Mouse (Mus musculus) bone marrow macrophage, adult 2 months (primary cell): ENCODE measurements around the gene Slc39a1. TPM values are rescaled to one million over a fixed set of nuclear protein-coding genes. Genes with fewer than 3 reads are reported as not detected.

Experiments
- H3K27ac ChIP-seq: 2 replicates; pipeline ENCODE4 v1.5.1; 2012; ENCODE audit warnings: low read depth, low read length; ENCODE audit not compliant: insufficient read depth
- H3K4me1 ChIP-seq: 2 replicates; pipeline ENCODE4 v1.6.1; 2012; ENCODE audit warnings: low read length; ENCODE audit not compliant: control insufficient read depth, insufficient read depth
- H3K4me3 ChIP-seq: 2 replicates; pipeline ENCODE4 v1.5.1; 2012; ENCODE audit warnings: mild to moderate bottlenecking, low read length, moderate library complexity; ENCODE audit not compliant: insufficient read depth
- CTCF ChIP-seq: IDR thresholded peaks from 2 replicates; pipeline ENCODE4 v1.5.1; 2012; ENCODE audit warnings: low read depth, mild to moderate bottlenecking, low read length, moderate library complexity
- POLR2A ChIP-seq: IDR thresholded peaks from 2 replicates; pipeline ENCODE4 v1.6.1; 2012; ENCODE audit warnings: mild to moderate bottlenecking, low read depth, low read length, borderline replicate concordance
- polyA plus RNA-seq: library from polyadenylated mRNA; stranded (reverse); fragments of >200 nt; gene quantifications from 2 replicates; pipeline ENCODE4 v1.2.4, GENCODE M21; 2012; ENCODE audit not compliant: missing spikeins, insufficient read depth, insufficient read length

The Slc39a1 gene
- polyA plus RNA-seq, 1 experiment, result 155 TPM

DNA sequence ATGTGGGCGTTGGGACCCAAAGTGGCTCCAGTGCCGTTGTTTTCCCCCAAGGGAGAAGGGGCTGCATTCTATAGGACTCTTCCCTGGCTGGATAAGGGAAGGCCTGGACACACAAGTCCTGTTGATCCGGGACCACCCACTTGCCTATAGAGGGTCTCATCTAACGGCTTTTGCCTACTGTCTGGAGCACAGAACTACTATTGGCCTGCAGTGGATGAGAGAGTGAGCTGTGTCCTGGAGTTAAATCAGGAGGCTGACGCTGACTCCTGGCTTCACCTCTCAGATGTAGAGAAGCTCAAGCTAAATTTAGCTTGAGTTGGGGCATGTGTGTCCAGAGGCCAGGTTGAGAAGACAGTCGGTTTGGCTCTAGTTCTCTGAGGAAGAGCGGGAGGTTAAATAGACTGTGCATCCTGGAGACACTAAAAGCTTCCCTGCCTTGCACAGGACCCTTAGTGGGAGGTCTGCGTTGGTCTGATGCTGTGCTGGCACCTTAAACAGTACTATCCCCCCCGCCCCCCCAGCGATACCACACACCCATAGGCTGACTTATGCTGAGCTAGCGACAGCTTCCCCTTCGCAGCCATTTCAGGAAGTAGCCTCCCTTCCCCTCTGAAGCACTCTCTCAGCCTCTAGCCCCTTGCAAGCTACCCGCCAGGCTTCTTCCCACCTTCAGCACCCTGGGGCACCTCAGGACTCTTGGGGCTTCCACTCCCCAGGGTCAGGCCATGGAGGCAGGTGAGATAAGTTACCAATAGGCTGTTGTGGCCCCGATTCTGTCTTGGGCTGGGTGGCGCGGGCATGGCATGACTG, 18.2 kb downstream of the Slc39a1 start:
- TF ChIP-seq POLR2A, result peak; percentile 77; the same call in 1 of the 2 replicates
- no peak for TF ChIP-seq CTCF
- peak overlapping the region; percentile 86 for H3K4me3 ChIP-seq
- peaks cover 20% of the 10 kb centered on the region for H3K4me1 ChIP-seq

DNA sequence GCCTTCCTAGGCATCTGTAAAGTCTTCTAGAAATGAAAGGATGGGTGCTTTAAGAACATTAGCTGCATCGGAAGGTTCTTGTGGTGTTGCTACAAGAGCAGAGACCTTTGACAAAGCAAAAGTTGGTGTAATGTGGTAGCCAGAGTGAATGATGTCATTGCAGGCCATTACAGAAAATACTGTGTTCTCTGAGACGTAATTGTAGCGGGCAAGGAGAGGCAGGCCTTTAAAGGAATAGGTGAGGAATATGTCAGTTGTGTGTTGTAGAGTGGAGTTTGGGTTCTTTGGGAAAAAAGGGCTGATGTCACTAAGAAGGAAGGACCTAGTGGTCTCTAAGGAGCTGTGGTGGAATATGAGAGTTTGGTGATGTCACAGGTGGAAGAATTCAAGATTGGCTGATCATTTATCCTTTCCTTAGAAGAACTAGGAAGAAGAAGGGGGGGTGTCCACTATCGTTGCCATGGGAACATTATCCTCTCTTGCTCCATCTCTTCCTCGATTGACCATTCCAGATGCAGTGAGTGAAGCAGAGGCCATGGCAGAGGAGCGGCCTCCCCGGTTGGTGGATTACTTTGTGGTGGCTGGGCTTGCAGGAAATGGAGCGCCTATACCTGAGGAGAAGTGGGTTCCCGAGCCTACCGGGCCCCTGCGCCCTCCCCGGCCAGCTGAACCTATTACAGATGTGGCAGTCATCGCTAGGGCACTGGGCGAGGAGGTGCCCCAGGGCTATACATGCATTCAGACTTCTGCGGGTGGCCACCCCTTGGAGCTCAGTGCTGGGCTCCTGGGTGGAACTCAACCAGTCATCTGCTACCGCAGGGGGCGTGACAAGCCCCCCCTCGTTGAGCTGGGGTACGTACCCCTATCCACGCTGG, 19.2 kb downstream of the Slc39a1 start:
- TF ChIP-seq CTCF (no peak), POLR2A (no peak)
- Histone ChIP-seq H3K27ac (peak overlapping the region; percentile 92), H3K4me3 (peak overlapping the region; percentile 86), H3K4me1 (peaks cover 20% of the 10 kb centered on the region)

More for the DNA sequence above, 18.2 kb downstream of the Slc39a1 start:
- H3K27ac ChIP-seq, result peak overlapping the region; percentile 100

GRCm38 (mm10) chr3:90268190-90268589, 20.2 kb downstream of the Slc39a1 start:
- H3K4me3 ChIP-seq, result no peak overlapping the region
- H3K4me1 ChIP-seq, result peaks cover 20% of the 10 kb centered on the region

GRCm38 (mm10) chr3:90268971-90269370, 21.0 kb downstream of the Slc39a1 start:
- Histone ChIP-seq H3K27ac (no peak overlapping the region), H3K4me3 (no peak overlapping the region), H3K4me1 (peaks cover 20% of the 10 kb centered on the region)
- TF ChIP-seq POLR2A, result no peak
- TF ChIP-seq CTCF, result no peak

More at GRCm38 (mm10) chr3:90268190-90268589, 20.2 kb downstream of the Slc39a1 start:
- no peak overlapping the region for H3K27ac ChIP-seq
- TF ChIP-seq POLR2A, result no peak
- TF ChIP-seq CTCF, result no peak

GRCm38 (mm10) chr3:90270784-90271183, 22.8 kb downstream of the Slc39a1 start:
- no peak overlapping the region for H3K27ac ChIP-seq
- no peak for TF ChIP-seq CTCF
- no peak for TF ChIP-seq POLR2A
- peaks cover 14% of the 10 kb centered on the region for H3K4me1 ChIP-seq

GRCm38 (mm10) chr3:90272170-90272569, 24.2 kb downstream of the Slc39a1 start:
- peaks cover 13% of the 10 kb centered on the region for H3K4me1 ChIP-seq
- TF ChIP-seq CTCF, result no peak
- no peak for TF ChIP-seq POLR2A
- no peak overlapping the region for H3K27ac ChIP-seq
- no peak overlapping the region for H3K4me3 ChIP-seq

More at GRCm38 (mm10) chr3:90270784-90271183, 22.8 kb downstream of the Slc39a1 start:
- no peak overlapping the region for H3K4me3 ChIP-seq

DNA sequence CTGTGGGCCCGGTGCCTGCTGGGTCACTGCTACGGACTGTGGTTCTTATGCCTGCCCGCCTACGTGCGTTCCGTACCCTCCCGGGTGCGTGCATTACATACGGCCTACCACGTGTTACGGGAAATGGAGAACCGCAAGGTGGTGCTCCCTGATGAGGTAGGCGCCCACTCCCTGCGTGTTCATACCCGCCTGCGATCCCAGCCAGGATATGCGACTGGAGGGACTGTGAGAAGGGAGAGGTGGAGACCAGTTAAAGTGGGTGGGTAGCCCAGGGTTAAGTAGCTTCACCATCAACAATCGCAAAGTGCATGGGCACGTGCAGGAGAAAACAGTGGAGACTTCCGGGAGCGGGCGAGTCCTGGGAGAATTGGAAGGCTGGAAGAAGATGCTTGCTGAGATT, 25.9 kb downstream of the Slc39a1 start:
- Histone ChIP-seq H3K4me1 (no peaks in the 10 kb centered on the region), H3K27ac (no peak overlapping the region), H3K4me3 (no peak overlapping the region)
- TF ChIP-seq CTCF (no peak), POLR2A (no peak)

GRCm38 (mm10) chr3:90275286-90275685, 27.3 kb downstream of the Slc39a1 start:
- TF ChIP-seq CTCF, result no peak
- no peak for TF ChIP-seq POLR2A
- Histone ChIP-seq H3K4me3 (no peak overlapping the region), H3K4me1 (no peaks in the 10 kb centered on the region), H3K27ac (no peak overlapping the region)

DNA sequence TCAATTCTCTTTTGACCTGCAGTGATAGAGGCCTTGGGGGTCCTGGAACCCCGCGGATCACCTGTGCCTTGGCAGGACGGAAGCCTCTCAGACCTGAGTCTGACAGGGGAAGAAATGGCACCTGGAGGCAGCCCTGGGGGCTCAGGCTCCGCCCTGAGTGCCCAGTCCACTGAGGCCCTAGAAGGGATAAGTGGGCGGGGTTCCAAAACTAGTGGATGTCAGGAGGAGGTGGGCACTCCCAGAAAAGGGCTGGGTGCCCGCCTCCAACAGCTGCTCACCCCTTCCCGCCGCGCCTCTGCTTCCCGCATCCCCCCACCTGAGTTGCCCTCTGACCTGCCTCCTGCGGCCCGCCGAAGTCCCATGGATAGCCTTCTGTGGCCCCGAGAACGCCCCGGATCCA, 28.9 kb downstream of the Slc39a1 start:
- no peak overlapping the region for H3K27ac ChIP-seq
- no peaks in the 10 kb centered on the region for H3K4me1 ChIP-seq
- H3K4me3 ChIP-seq, result no peak overlapping the region
- TF ChIP-seq POLR2A, result no peak
- no peak for TF ChIP-seq CTCF
